Mouse (Mus musculus) CD4-positive, CD25-positive, alpha-beta regulatory T cell, adult 4 months (primary cell): Measurements from ENCODE around the gene Slc6a13. TPM values are rescaled to one million over a fixed set of nuclear protein-coding genes. Genes with fewer than 3 reads are reported as not detected.
A peak's percentile ranks its signal among the peaks of the same experiment; 100 is the strongest.

ENCODE experiments used
- ATAC-seq: one replicate; pipeline ENCODE4 v1.8.0; 2017
- polyA plus RNA-seq, 2 experiments: library from polyadenylated mRNA; unstranded; fragments of 100-300 nt; shearing (Covaris generic); gene quantifications; one replicate each; pipeline ENCODE4 v1.2.1; 2017

Slc6a13 gene
- polyA plus RNA-seq: under 1 TPM in 1 of 2 experiments, not detected in 1; 0.27 TPM

GRCm38 (mm10) chr6:121299954-121300353 lies at the start of gene Slc6a13:
Gene Slc6a13, plus strand, starts transcription at chr6:121300227.
- ATAC-seq: no peak

DNA sequence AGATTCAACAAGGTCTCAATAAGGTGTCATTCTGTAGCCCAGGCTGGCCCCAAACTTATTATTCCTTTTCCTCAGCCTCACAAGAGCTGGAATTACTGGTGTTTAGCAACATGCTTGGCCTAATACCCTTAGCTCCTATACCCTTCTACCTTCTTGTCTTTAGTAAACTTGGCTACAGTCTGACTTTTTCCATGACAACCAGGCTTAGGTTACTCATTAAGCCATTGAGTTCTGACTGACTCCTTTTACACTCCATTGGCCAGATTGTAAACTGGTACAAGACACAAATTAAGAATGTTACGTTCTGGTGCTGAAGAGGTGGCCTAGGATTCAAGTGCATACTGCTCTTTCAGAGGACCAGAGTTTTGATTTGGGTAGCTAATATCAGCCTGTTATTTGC lies 49.6 kb upstream of the Slc6a13 start:
- no peak for ATAC-seq

- no peak for ATAC-seq
Measured at GRCm38 (mm10) chr6:121251256-121251655, 48.8 kb upstream of the Slc6a13 start.

- ATAC-seq: peak; percentile 90
Measured at GRCm38 (mm10) chr6:121260548-121260947, 39.5 kb upstream of the Slc6a13 start.

- ATAC-seq: no peak
Measured at GRCm38 (mm10) chr6:121261233-121261632, 38.8 kb upstream of the Slc6a13 start.

GRCm38 (mm10) chr6:121262004-121262403 lies 38.0 kb upstream of the Slc6a13 start:
- ATAC-seq: no peak

DNA sequence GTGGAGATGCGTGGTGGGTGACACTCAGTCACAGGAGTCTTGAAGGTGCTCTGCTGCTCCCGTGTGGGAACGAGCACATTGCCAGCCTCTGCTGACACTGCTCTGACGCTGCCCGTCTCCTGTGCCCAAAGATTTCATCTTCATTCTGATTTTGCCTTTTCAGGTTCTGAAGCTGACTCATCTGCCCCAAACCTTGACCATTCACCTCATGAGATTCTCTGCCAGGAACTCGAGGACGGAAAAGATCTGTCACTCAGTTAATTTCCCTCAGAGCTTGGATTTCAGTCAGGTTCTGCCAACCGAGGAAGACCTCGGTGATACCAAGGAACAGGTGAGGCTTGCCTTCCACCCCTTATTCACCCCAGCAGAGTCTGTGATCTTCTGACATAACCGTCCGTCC lies 37.5 kb upstream of the Slc6a13 start:
- no peak for ATAC-seq

DNA sequence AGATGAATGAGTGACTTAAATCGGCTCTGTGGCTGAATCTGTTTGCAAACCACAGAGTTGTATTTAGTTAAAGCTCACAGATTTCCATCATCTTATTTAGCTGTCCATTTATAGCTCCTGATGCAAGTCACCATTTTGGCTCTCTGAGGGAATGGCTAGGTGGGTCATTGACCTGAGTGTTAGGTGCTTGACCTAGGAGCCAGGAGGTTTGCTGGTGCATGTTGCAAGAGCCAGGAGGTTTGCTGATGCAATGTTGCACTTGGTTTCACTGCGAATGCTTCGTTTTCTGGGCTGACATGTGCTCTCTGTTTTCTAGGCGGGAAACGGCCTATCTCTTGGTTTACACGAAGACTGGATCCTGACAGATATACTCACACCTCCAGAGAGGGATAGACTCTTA lies 29.9 kb upstream of the Slc6a13 start:
- no peak for ATAC-seq

DNA sequence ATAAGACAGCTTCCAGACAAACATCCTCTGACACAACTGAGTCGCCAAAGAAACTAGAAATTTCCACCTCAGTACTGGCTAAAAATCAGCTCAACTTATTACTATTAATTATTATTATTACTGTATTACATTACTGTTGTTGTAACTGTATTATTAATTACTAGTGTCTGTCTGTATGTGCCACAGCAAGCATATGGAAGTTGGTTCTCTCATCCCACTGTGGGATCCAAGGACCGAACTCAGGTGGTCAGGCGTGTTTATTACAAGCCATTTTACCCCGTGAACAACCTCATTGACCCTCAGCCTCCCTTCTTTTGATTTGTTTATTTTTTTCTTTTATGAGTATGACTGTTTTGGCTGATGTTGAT lies 28.3 kb upstream of the Slc6a13 start:
- ATAC-seq: no peak

GRCm38 (mm10) chr6:121272075-121272800 lies 27.8 kb upstream of the Slc6a13 start:
- peak; percentile 95 for ATAC-seq

GRCm38 (mm10) chr6:121274356-121274755 lies 25.7 kb upstream of the Slc6a13 start:
- no peak for ATAC-seq

DNA sequence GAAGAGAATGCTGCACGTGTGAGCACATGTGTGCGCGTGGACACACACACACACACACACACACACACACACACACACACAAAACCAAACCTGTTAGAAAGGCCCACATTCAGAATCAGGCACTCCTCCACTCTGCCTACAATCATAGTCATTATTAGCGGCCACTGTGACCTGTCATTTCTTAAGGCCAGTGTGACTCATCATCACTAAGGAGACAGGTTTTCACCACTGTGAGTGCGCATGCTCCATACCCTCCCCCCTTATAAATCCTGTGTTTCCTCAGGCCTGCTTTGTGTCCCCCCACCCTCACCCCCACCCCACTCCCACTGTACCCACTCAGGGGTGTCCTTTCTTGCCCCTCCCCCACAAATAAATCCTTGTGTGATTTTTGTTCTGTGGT lies 15.9 kb upstream of the Slc6a13 start:
- no peak for ATAC-seq

GRCm38 (mm10) chr6:121299317-121299716 lies 710 bp upstream of the Slc6a13 start:
- ATAC-seq: no peak

DNA sequence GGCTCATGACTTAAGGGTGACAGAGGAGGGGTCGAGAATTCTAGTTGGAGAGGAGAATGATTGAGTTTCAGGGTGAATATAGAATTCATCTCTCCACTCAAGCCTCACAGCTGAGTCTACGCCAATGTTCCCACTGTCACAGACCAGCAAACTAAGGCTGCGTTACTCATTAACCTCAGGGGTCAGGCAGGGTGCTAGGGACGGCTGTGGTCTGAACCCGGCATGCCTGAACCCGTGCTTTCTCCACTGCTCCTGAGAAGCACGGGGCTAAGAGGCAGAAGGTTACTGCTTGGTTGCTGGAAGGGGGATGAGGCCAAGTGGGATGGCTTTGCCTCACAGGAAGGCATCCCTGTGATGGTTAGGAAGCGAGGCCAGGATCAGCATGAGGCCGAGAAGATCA lies 477 bp downstream of the Slc6a13 start:
- ATAC-seq: no peak

DNA sequence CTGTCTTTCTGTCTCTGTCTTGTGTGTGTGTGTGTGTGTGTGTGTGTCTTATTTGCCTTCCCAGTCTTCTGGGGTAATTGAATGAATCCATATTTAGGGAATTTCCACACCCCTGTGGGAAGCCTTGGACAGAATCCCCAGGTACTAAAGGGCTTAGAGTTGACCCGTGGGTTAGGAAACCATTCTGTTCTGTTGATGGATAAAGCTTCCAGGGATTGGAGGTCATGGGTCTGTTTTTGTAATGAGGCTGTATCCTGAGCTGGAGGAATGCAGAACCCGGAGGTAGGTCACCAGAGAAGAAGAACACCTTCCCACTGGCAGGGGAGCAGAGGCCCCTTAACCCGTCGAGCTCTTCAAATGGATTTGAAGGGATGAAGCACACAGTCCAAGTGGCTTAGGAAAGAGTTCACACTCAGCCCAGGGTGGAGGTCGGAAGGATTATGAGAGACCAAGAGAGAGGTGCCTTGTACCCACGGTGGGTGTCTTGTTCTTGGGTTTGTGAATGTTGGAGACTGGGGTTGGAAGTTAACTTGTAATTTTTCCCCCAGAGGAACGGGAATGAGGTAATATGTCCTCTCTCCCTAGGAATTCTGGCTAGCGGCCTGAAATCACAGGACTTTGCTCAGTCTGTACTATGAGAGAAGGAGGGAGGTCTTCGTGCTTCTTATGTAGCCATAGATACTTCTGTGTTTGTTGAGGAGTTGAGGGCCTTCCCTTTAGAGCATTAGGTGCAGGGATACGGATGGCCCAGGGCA lies 3.6 kb downstream of the Slc6a13 start:
- ATAC-seq: no peak

DNA sequence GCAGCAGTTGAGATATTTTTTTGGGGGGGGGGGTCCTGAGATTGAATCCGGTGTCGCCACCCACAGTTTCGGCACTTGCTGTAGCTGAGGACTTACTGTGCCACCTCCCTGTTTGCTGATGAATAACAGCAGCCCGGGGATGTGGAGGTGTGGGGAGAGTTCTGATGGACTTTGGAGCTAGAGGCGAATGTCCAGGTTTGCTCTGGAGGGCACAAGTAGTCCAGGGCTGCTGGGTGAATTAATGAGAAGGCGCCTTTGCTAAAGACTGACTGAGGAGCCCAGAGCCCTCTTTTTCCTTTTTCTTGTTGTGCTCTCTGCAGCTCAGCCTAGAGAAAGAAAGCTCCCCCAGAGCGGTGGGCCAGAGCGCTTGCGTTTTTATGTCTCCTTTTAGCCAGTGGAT lies 4.6 kb downstream of the Slc6a13 start:
- no peak for ATAC-seq

GRCm38 (mm10) chr6:121305571-121305970 lies 5.5 kb downstream of the Slc6a13 start:
- no peak for ATAC-seq

- no peak for ATAC-seq
Measured at GRCm38 (mm10) chr6:121310984-121311383, 11.0 kb downstream of the Slc6a13 start.

GRCm38 (mm10) chr6:121319099-121319498 lies 19.1 kb downstream of the Slc6a13 start:
- no peak for ATAC-seq

- no peak for ATAC-seq
Measured at GRCm38 (mm10) chr6:121322381-121323110, 22.5 kb downstream of the Slc6a13 start.

DNA sequence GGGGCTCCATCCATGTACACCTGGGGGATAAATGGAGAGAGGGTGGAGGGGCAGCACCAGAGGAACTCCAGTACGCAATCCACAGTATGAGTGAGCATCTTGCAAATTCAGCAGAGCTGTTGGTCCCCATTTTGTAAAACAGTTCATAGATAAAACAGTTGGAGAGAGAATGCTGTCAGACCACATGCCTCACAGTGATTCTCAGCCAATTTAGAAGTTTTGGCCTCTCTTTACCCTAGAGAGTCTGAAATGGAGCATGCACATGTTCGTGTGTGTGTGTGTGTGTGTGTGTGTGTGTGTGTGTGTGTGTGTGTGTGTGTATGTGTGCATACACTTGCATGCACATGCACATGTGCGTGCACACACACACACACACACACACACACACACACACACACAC lies 25.3 kb downstream of the Slc6a13 start:
- ATAC-seq: no peak

GRCm38 (mm10) chr6:121325740-121326139 lies 25.7 kb downstream of the Slc6a13 start:
- ATAC-seq: no peak

GRCm38 (mm10) chr6:121326486-121327069 lies 26.6 kb downstream of the Slc6a13 start:
- ATAC-seq: no peak
